Comparison of ENCODE assay signal across 8 mouse cellular contexts in the genomic region with DNA sequence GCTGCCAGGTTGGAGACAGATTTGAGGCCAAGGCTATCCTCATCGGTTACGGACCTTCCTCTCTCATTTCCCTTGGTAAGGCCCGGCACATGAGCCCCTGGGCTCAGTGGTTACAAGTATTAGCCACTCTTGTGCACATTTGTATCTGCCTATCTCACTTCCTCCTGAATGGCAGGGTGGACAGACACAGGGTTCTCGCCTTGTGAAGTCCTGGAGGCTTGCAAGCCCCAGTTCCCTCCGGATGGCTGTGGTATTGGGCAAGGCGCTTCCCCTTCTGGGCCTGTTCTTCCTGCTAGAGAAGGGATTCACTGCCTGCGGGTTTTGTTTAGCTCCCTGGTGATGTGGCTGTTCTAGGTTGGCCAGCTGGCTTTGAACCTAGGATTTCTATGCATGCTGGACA. TPM values are rescaled to one million over a fixed set of nuclear protein-coding genes. Genes with fewer than 3 reads are reported as not detected.
DNase-seq lines count a peak whose midpoint lies in the region; ATAC-seq and TF ChIP-seq lines count a peak whose summit lies in the region.

No protein-coding gene starts in this region.

- no peak for ATAC-seq in kidney, embryonic 16.5 days (ENCODE audit: low FRiP score, low TSS enrichment)
- ATAC-seq in granulocyte monocyte progenitor cell, adult 5-6 weeks (replicated peaks; ENCODE audit: poor library complexity, severe bottlenecking) = peak; percentile 50
- no peak for ATAC-seq in inflammation-experienced regulatory T-cells, adult 6 months

- no peak overlapping the region for H3K4me2 ChIP-seq in kidney, embryonic 16.5 days (replicated peaks; ENCODE audit: low read depth, low read length)

- no peaks in the 10 kb centered on the region for H3K27me3 ChIP-seq in kidney, embryonic 16.5 days (ENCODE audit: insufficient read depth, low read length)
- no peaks in the 10 kb centered on the region for H3K27me3 ChIP-seq in kidney, adult 2 months (replicated peaks; ENCODE audit: control insufficient read depth, insufficient read depth, low read length)
- peaks cover 2% of the 10 kb centered on the region for H3K27me3 ChIP-seq in midbrain, embryonic 10.5 days (ENCODE audit: low read depth, poor library complexity, severe bottlenecking)

- TF ChIP-seq POLR2A in kidney, adult 2 months (IDR thresholded peaks at IDR 0.05; ENCODE audit: low read depth, low read length) = no peak

- H3K9ac ChIP-seq in kidney, embryonic 16.5 days (replicated peaks; ENCODE audit: low read length) = peak overlapping the region; percentile 35; the same call in 1 of the 2 replicates

- H3K27ac ChIP-seq in kidney, embryonic 16.5 days (ENCODE audit: low read length) = peak overlapping the region; percentile 16; the same call in 1 of the 2 replicates
- H3K27ac ChIP-seq in kidney, adult 2 months (ENCODE audit: insufficient read depth, low read depth, low read length) = no peak overlapping the region
- H3K27ac ChIP-seq in midbrain, embryonic 10.5 days (replicated peaks) = no peak overlapping the region

- H3K9me3 ChIP-seq in kidney, embryonic 16.5 days (ENCODE audit: low read length) = no peaks in the 10 kb centered on the region
- no peaks in the 10 kb centered on the region for H3K9me3 ChIP-seq in midbrain, embryonic 10.5 days (replicated peaks)

- H3K36me3 ChIP-seq in kidney, embryonic 16.5 days (ENCODE audit: insufficient read depth, low read length) = no peaks in the 10 kb centered on the region
- H3K36me3 ChIP-seq in kidney, adult 2 months (ENCODE audit: control insufficient read depth, insufficient read depth, low read length) = no peaks in the 10 kb centered on the region
- H3K36me3 ChIP-seq in midbrain, embryonic 10.5 days = no peaks in the 10 kb centered on the region

- no peak for DNase-seq in kidney, adult 2 months
- peak; percentile 80 for DNase-seq in MEL-GATA-1-ER (ENCODE audit: extremely low read depth, low read depth)
- DNase-seq in lung, postnatal 4 days = peak; percentile 65 to 67
- DNase-seq in urinary bladder, postnatal 14 days (ENCODE audit: low spot score) = no peak
- DNase-seq in midbrain, embryonic 10.5 days (ENCODE audit: low spot score) = no peak

- 81% methylated on average over 7 of the region's 7 CpGs for WGBS in kidney, embryonic 16.5 days
- WGBS in kidney, adult 2 months = 68% methylated on average over 7 of the region's 7 CpGs
- 86% methylated on average over 7 of the region's 7 CpGs for WGBS in midbrain, embryonic 10.5 days

- peaks cover 69% of the 10 kb centered on the region for H3K4me1 ChIP-seq in kidney, embryonic 16.5 days (ENCODE audit: insufficient read depth, low read length)
- peaks cover 9% of the 10 kb centered on the region for H3K4me1 ChIP-seq in kidney, adult 2 months (ENCODE audit: control insufficient read depth, insufficient read depth, low read length)
- peaks cover 77% of the 10 kb centered on the region for H3K4me1 ChIP-seq in midbrain, embryonic 10.5 days

- H3K4me3 ChIP-seq in kidney, embryonic 16.5 days (ENCODE audit: low read length) = no peak overlapping the region
- H3K4me3 ChIP-seq in kidney, adult 2 months (ENCODE audit: insufficient read depth, low read depth, low read length) = no peak overlapping the region
- H3K4me3 ChIP-seq in midbrain, embryonic 10.5 days = no peak overlapping the region

- no peak for TF ChIP-seq CTCF in kidney, adult 2 months (conservative IDR thresholded peaks at IDR 0.05; ENCODE audit: insufficient read depth, insufficient read length, low read depth, low read length)

RNA-seq across cellular contexts. Expression of gene Tpst2, which starts 3.7 kb away (rescaled TPM):
- 65.8 and 68.7 TPM in 2 replicates for polyA plus RNA-seq in kidney, embryonic 16.5 days (2015; fragmentation: Nextera tagmentation; extraction: Ambion mirVana)
- 37.6 and 42.0 TPM in 2 replicates for polyA plus RNA-seq in kidney, adult 2 months (2012; rRNA removed)
- 28.7 and 43.9 TPM in 2 replicates for total RNA-seq in granulocyte monocyte progenitor cell, adult 5-6 weeks (2014; fragmentation: Nextera tagmentation)
- 25.3 and 36.5 TPM in 2 replicates for total RNA-seq in granulocyte monocyte progenitor cell, adult 5-6 weeks (2017)
- 100 to 1,000 TPM in 1 of 3 experiments, 10 to 100 TPM in 2; 59.1 to 111 (median 64.1) TPM for polyA plus RNA-seq in inflammation-experienced regulatory T-cells, adult 6 months (2017; shearing (Covaris generic))
- 35.9 and 37.0 TPM in 2 replicates for polyA plus RNA-seq in midbrain, embryonic 10.5 days (2016; fragmentation: Nextera tagmentation; extraction: Ambion mirVana)

RNA-seq across cellular contexts. Expression of gene Crybb1, which starts 24.5 kb away (rescaled TPM):
- 2.7 and 4.0 TPM in 2 replicates for polyA plus RNA-seq in kidney, embryonic 16.5 days (2015; fragmentation: Nextera tagmentation; extraction: Ambion mirVana)
- 0.14 TPM in 1 of 2 replicates, not detected in the other for polyA plus RNA-seq in kidney, adult 2 months (2012; rRNA removed)
- total RNA-seq in granulocyte monocyte progenitor cell, adult 5-6 weeks (2014; fragmentation: Nextera tagmentation) = not detected in 2 replicates
- not detected in 2 replicates for total RNA-seq in granulocyte monocyte progenitor cell, adult 5-6 weeks (2017)
- under 1 TPM in 1 of 3 experiments, not detected in 2; 0.97 TPM for polyA plus RNA-seq in inflammation-experienced regulatory T-cells, adult 6 months (2017; shearing (Covaris generic))
- polyA plus RNA-seq in midbrain, embryonic 10.5 days (2016; fragmentation: Nextera tagmentation; extraction: Ambion mirVana) = 0.41 and 0.91 TPM in 2 replicates

RNA-seq across cellular contexts. Expression of gene Cryba4, which starts 27.8 kb away (rescaled TPM):
- polyA plus RNA-seq in kidney, embryonic 16.5 days (2015; fragmentation: Nextera tagmentation; extraction: Ambion mirVana) = 0.58 and 0.81 TPM in 2 replicates
- polyA plus RNA-seq in kidney, adult 2 months (2012; rRNA removed) = 0.35 TPM in 1 of 2 replicates, not detected in the other
- not detected in 2 replicates for total RNA-seq in granulocyte monocyte progenitor cell, adult 5-6 weeks (2014; fragmentation: Nextera tagmentation)
- 0.30 TPM in 1 of 2 replicates, not detected in the other for total RNA-seq in granulocyte monocyte progenitor cell, adult 5-6 weeks (2017)
- 1 to 10 TPM in 1 of 3 experiments, under 1 TPM in 1, not detected in 1; 0.56 to 1.3 TPM for polyA plus RNA-seq in inflammation-experienced regulatory T-cells, adult 6 months (2017; shearing (Covaris generic))
- polyA plus RNA-seq in midbrain, embryonic 10.5 days (2016; fragmentation: Nextera tagmentation; extraction: Ambion mirVana) = 0.43 and 1.4 TPM in 2 replicates

RNA-seq across cellular contexts. Expression of gene Tfip11, which starts 46.0 kb away (rescaled TPM):
- 36.7 and 37.8 TPM in 2 replicates for polyA plus RNA-seq in kidney, embryonic 16.5 days (2015; fragmentation: Nextera tagmentation; extraction: Ambion mirVana)
- 26.7 and 29.1 TPM in 2 replicates for polyA plus RNA-seq in kidney, adult 2 months (2012; rRNA removed)
- total RNA-seq in granulocyte monocyte progenitor cell, adult 5-6 weeks (2014; fragmentation: Nextera tagmentation) = 20.1 and 32.4 TPM in 2 replicates
- 13.6 and 16.6 TPM in 2 replicates for total RNA-seq in granulocyte monocyte progenitor cell, adult 5-6 weeks (2017)
- polyA plus RNA-seq in inflammation-experienced regulatory T-cells, adult 6 months (2017; shearing (Covaris generic)) = 10 to 100 TPM; 14.7 to 26.1 (median 15.3) TPM
- 43.0 and 47.6 TPM in 2 replicates for polyA plus RNA-seq in midbrain, embryonic 10.5 days (2016; fragmentation: Nextera tagmentation; extraction: Ambion mirVana)

Comparison
In these comparisons a context has a peak if more than half of its experiments do, and no peak if none do; other contexts are left out.
1. DNase-seq: peak in MEL-GATA-1-ER (single experiment) and lung, postnatal 4 days (2 of 2); none in kidney, adult 2 months (single experiment), urinary bladder, postnatal 14 days (single experiment) and midbrain, embryonic 10.5 days (single experiment).